Mouse (Mus musculus): ENCODE measurements around the gene Ets1.

Gene Ets1

GRCm38 (mm10) chr9:32711768-32712167, 75.7 kb downstream of the Ets1 start:
- no peak for DNase-seq (ENCODE audit: low read depth, low spot score)

- no peak for DNase-seq (ENCODE audit: low read depth, low spot score)
These were observed 76.4 kb downstream of the Ets1 start for GRCm38 (mm10) chr9:32712383-32712910.

- DNase-seq (ENCODE audit: low read depth, low spot score): no peak
These were observed 77.1 kb downstream of the Ets1 start for GRCm38 (mm10) chr9:32713106-32713505.

- DNase-seq (ENCODE audit: low read depth, low spot score): no peak
These were observed 77.8 kb downstream of the Ets1 start for GRCm38 (mm10) chr9:32713790-32714189.

- DNase-seq (ENCODE audit: low read depth, low spot score): no peak
These were observed 78.5 kb downstream of the Ets1 start for GRCm38 (mm10) chr9:32714487-32714886.

GRCm38 (mm10) chr9:32715806-32716466, 79.9 kb downstream of the Ets1 start:
- DNase-seq (ENCODE audit: low read depth, low spot score): peak; percentile 59

- no peak for DNase-seq (ENCODE audit: low read depth, low spot score)
These were observed 81.4 kb downstream of the Ets1 start for GRCm38 (mm10) chr9:32717268-32717920.

- no peak for DNase-seq (ENCODE audit: low read depth, low spot score)
These were observed 82.2 kb downstream of the Ets1 start for GRCm38 (mm10) chr9:32717931-32718820.

- no peak for DNase-seq (ENCODE audit: low read depth, low spot score)
These were observed 82.8 kb downstream of the Ets1 start for GRCm38 (mm10) chr9:32718868-32719267.

GRCm38 (mm10) chr9:32719941-32720263, 83.9 kb downstream of the Ets1 start:
- DNase-seq (ENCODE audit: low read depth, low spot score): no peak

GRCm38 (mm10) chr9:32720264-32721031, 84.4 kb downstream of the Ets1 start:
- peak; percentile 84 for DNase-seq (ENCODE audit: low read depth, low spot score)

- no peak for DNase-seq (ENCODE audit: low read depth, low spot score)
These were observed 85.1 kb downstream of the Ets1 start for GRCm38 (mm10) chr9:32721081-32721480.

GRCm38 (mm10) chr9:32722205-32722604, 86.2 kb downstream of the Ets1 start:
- DNase-seq (ENCODE audit: low read depth, low spot score): no peak

- no peak for DNase-seq (ENCODE audit: low read depth, low spot score)
These were observed 86.9 kb downstream of the Ets1 start for GRCm38 (mm10) chr9:32722969-32723368.

- DNase-seq (ENCODE audit: low read depth, low spot score): no peak
These were observed 88.3 kb downstream of the Ets1 start for GRCm38 (mm10) chr9:32724131-32724825.

- no peak for DNase-seq (ENCODE audit: low read depth, low spot score)
These were observed 89.9 kb downstream of the Ets1 start for GRCm38 (mm10) chr9:32725902-32726301.

GRCm38 (mm10) chr9:32726595-32726994, 90.6 kb downstream of the Ets1 start:
- DNase-seq (ENCODE audit: low read depth, low spot score): no peak

- no peak for DNase-seq (ENCODE audit: low read depth, low spot score)
These were observed 91.0 kb downstream of the Ets1 start for GRCm38 (mm10) chr9:32727058-32727457.

GRCm38 (mm10) chr9:32728306-32728705, 92.3 kb downstream of the Ets1 start:
- no peak for DNase-seq (ENCODE audit: low read depth, low spot score)

- DNase-seq (ENCODE audit: low read depth, low spot score): no peak
These were observed 92.8 kb downstream of the Ets1 start for GRCm38 (mm10) chr9:32728806-32729205.

- no peak for DNase-seq (ENCODE audit: low read depth, low spot score)
These were observed 93.2 kb downstream of the Ets1 start for GRCm38 (mm10) chr9:32729207-32729606.

All from mesoderm, embryonic 11.5 days (tissue).